Mouse (Mus musculus) megakaryocyte, embryonic 14.5 days (primary cell): ENCODE measurements around the gene Dgki. TPM values are rescaled to one million over a fixed set of nuclear protein-coding genes. Genes with fewer than 3 reads are reported as not detected.

ENCODE experiments used
- H3K27me3 ChIP-seq: replicated peaks from 2 replicates; pipeline ENCODE3; 2012; ENCODE audit warnings: inconsistent platforms
- H3K36me3 ChIP-seq: replicated peaks from 2 replicates; pipeline ENCODE3; 2012; ENCODE audit warnings: low read length, inconsistent platforms, mixed read lengths
- H3K4me1 ChIP-seq: 2 replicates; pipeline ENCODE4 v1.6.1; 2012; ENCODE audit warnings: inconsistent platforms
- H3K4me3 ChIP-seq: replicated peaks from 2 replicates; pipeline ENCODE3; 2012; ENCODE audit warnings: moderate library complexity, mild to moderate bottlenecking, inconsistent platforms
- H3K9me3 ChIP-seq: 2 replicates; pipeline ENCODE4 v1.6.1; 2012; ENCODE audit warnings: inconsistent platforms
- FLI1 ChIP-seq: IDR thresholded peaks from 2 replicates; pipeline ENCODE4 v1.6.1; 2012; ENCODE audit warnings: low read length, inconsistent platforms, mixed read lengths
- GATA1 ChIP-seq: IDR thresholded peaks from 3 replicates; pipeline ENCODE4 v1.6.1; 2012; ENCODE audit warnings: mixed read lengths, low read length, inconsistent platforms, borderline replicate concordance
- polyA plus RNA-seq: library from polyadenylated mRNA; stranded (reverse); fragments of >175 nt; gene quantifications from 2 replicates; pipeline ENCODE4 v1.2.3, GENCODE M21; 2012; ENCODE audit warnings: low replicate concordance; ENCODE audit not compliant: insufficient read depth

The Dgki gene
- polyA plus RNA-seq, 1 experiment = 0.02 TPM

DNA sequence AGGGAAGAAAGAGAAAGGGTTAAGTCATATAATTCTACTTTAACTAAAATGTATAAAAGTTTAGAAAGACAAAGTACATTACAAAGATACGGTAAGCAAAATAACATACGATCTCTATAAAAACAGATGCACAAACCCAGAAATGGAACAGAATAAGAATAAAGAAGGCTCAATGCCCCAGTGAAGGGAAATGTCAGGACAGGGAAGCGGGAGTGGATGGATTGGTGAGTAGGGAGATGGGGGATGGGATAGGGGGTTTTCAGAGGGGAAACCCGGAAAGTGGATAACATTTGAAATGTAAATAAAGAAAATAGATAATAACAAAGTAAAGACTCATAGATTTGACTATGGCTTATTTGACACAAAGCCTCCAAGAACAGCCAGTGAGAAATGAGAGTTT is 400.1 kb downstream of the Dgki start:
- H3K4me3 ChIP-seq = no peak overlapping the region
- H3K36me3 ChIP-seq = no peaks in the 10 kb centered on the region
- TF ChIP-seq FLI1 = no peak
- no peak for TF ChIP-seq GATA1
- no peaks in the 10 kb centered on the region for H3K4me1 ChIP-seq
- no peaks in the 10 kb centered on the region for H3K9me3 ChIP-seq
- no peaks in the 10 kb centered on the region for H3K27me3 ChIP-seq

DNA sequence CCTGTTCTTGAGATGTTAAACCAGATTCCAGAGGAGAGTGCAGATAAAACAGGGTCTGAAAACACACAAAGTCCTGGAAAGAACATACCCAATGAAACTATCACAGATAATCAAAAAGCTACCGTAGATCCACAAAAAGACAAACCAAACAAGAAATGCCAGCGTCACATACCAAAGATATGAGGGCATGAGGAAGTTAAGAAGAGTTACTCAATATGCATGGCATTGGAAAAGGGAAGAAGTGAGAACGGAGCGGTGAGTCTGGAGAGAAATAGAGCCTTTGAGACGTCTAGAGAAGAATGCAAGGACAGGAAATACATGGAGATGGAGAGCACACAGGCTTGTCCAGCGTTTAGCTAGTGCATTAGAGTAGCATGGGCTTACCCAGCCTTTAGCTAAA is 401.6 kb downstream of the Dgki start:
- TF ChIP-seq GATA1 (no peak), FLI1 (no peak)
- H3K4me3 ChIP-seq = no peak overlapping the region
- H3K36me3 ChIP-seq = no peaks in the 10 kb centered on the region
- no peaks in the 10 kb centered on the region for H3K4me1 ChIP-seq
- H3K27me3 ChIP-seq = no peaks in the 10 kb centered on the region
- no peaks in the 10 kb centered on the region for H3K9me3 ChIP-seq

DNA sequence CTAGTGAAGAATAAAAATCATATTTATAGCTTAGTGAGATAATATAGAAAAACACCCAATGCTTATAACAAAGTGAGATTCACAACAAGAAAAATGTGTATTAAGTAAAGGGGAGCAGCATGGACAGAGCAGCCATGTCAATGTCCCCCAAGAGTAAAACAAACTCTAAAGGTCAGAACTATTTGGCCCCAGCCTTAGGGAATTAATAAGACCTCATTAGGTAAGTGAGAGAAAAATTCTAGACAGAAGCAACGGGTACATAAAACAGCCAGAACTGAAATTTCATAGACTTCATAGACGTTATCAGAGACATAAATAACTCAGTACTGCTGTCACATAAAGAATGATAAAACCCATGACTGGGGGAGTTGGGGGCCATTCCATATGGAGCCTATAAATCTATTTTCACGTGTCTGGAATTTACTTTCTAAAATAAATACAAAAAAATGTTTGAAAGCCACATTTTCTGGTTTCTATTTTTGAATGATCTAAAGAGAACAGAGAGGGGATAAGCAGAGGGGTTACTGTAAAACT is 402.3 kb downstream of the Dgki start:
- TF ChIP-seq GATA1 = no peak
- no peak for TF ChIP-seq FLI1
- H3K4me3 ChIP-seq = no peak overlapping the region
- H3K4me1 ChIP-seq = no peaks in the 10 kb centered on the region
- no peaks in the 10 kb centered on the region for H3K27me3 ChIP-seq
- no peaks in the 10 kb centered on the region for H3K9me3 ChIP-seq
- H3K36me3 ChIP-seq = no peaks in the 10 kb centered on the region

DNA sequence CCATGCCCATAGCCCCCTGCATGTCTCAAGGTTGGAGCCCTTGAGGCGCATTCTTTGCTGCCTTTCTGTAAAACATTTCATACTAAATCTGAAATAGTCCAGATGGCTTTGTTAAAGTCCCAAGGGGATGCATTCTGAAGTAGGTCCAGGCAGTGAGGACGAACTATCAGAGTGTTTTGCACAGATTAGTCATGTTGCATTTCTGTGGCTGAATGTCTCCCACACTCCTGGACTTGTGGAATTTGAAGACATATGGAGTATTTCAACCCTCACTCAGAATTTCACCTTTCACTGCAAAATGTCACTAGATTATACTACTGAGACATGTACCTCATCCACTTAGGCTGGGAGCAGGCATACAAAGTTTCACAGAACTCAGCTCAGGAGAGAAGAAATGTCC is 403.3 kb downstream of the Dgki start:
- Histone ChIP-seq H3K9me3 (no peaks in the 10 kb centered on the region), H3K4me3 (no peak overlapping the region), H3K36me3 (no peaks in the 10 kb centered on the region), H3K27me3 (no peaks in the 10 kb centered on the region), H3K4me1 (no peaks in the 10 kb centered on the region)
- TF ChIP-seq GATA1 (no peak), FLI1 (no peak)

DNA sequence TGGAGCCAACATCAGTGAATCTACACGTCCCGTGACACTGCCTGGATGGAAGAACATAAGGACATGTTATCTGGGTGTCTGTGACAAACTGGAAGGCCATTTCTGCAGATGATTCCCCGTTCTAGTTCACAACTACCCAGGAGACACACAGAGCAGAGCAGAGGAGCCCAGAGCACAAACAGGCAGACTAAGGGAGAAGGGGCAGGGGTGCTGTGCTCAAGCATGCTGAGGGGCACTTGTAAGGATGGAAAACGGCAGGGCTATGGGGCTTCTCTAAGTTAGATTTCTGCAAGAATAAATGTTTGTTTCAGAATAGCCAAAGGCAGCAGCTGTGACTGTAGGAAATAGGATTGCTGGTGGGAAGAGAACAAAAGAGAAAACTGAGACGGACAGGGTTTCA is 408.2 kb downstream of the Dgki start:
- no peaks in the 10 kb centered on the region for H3K36me3 ChIP-seq
- no peaks in the 10 kb centered on the region for H3K27me3 ChIP-seq
- TF ChIP-seq FLI1 (no peak), GATA1 (no peak)

DNA sequence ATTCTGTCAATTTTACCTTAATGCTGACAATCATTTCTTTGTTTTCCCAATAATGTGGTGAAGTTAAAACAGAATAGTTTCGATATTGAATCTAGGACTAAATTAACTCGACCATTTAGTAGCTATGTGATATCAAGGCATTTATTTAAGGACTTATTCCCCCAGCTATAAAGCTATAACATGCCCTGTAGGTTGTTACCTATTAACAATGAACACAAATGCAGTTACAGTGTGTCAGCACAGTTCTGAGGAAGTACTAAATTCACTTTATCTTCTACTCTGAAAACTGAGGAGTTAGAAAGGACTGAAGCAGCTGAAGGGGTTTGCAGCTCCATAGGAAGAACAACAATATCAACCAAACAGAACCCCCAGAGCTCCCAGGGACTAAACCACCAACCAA is 409.2 kb downstream of the Dgki start:
- H3K27me3 ChIP-seq = no peaks in the 10 kb centered on the region
- H3K4me3 ChIP-seq = no peak overlapping the region
- no peaks in the 10 kb centered on the region for H3K4me1 ChIP-seq
- H3K9me3 ChIP-seq = no peaks in the 10 kb centered on the region
- TF ChIP-seq FLI1 (no peak), GATA1 (no peak)
- H3K36me3 ChIP-seq = no peaks in the 10 kb centered on the region

More for the DNA sequence above, 408.2 kb downstream of the Dgki start:
- no peaks in the 10 kb centered on the region for H3K4me1 ChIP-seq
- H3K4me3 ChIP-seq = no peak overlapping the region
- no peaks in the 10 kb centered on the region for H3K9me3 ChIP-seq

DNA sequence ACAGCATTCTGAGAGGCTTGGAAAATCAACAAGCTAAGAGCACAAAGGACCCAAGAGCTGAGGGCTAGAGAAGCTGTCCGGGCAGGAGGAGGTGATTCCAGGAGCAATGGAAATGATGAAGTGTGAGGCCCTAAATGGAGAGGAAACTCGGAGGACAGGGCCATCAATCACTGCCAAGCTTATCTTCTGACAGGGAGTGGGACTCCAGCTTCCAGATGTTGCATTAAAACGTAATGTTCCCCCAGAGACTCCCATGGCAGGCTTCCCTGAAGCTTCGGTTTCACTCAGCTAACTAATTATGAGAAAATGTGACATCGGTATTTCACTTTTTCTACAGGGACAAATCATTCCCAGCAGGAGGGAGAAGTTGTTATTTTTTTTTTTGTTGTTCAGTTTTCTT is 409.7 kb downstream of the Dgki start:
- Histone ChIP-seq H3K4me3 (no peak overlapping the region), H3K4me1 (no peaks in the 10 kb centered on the region), H3K9me3 (no peaks in the 10 kb centered on the region), H3K36me3 (no peaks in the 10 kb centered on the region), H3K27me3 (no peaks in the 10 kb centered on the region)
- no peak for TF ChIP-seq FLI1
- TF ChIP-seq GATA1 = no peak

DNA sequence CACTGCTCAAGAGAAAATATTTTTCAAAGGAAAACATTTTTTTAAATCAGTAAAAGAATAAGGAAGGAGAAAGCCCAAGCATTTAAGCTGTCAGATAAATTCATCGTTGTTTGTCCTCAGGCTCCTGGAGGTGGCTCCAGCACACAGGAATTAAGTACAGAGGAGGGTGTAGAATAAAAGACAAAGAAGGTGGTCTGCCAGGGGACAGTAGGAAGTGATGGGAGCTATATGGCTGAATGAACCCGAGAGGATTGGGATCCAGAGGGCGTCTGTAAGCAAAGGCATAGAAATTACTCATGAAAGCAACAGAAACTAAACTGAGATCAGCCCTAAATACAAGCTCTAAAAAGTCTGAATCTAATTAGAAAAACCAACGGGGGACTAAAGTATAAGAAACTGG is 418.7 kb downstream of the Dgki start:
- H3K27me3 ChIP-seq = no peaks in the 10 kb centered on the region
- H3K4me3 ChIP-seq = no peak overlapping the region
- TF ChIP-seq GATA1 = no peak
- TF ChIP-seq FLI1 = no peak
- H3K36me3 ChIP-seq = no peaks in the 10 kb centered on the region
- no peaks in the 10 kb centered on the region for H3K4me1 ChIP-seq
- H3K9me3 ChIP-seq = no peaks in the 10 kb centered on the region

DNA sequence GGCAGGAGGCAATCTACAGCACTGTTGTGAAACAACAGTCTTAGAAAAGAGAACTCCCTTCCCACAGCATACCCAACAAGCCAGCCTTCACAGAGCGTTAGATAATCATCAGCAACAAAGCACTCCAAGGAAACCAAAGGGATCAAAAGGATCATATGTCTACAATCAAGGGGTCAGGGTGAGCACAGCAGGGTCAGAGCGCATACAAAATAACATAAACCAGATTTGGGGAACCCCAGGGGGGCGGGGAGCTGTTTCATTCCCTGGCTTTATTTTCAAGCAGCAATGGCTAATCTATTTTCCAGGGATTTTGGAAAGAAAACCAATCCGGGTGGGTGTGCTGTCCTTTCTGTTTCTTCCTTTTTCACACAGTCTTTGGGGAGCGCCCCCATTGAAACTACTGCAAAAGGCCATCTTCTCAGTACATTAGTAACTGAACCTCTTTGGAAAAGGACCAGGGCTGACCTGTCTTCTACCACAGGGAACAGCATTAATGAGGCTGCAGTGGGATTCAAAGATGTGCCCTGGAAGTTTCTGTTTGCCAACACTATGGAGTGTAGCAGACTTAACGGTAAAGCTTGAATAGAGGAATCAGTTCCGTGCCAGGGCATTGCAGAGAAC is 419.2 kb downstream of the Dgki start:
- no peaks in the 10 kb centered on the region for H3K36me3 ChIP-seq
- TF ChIP-seq GATA1 (no peak), FLI1 (no peak)
- H3K27me3 ChIP-seq = no peaks in the 10 kb centered on the region
- no peak overlapping the region for H3K4me3 ChIP-seq
- H3K9me3 ChIP-seq = no peaks in the 10 kb centered on the region
- no peaks in the 10 kb centered on the region for H3K4me1 ChIP-seq

DNA sequence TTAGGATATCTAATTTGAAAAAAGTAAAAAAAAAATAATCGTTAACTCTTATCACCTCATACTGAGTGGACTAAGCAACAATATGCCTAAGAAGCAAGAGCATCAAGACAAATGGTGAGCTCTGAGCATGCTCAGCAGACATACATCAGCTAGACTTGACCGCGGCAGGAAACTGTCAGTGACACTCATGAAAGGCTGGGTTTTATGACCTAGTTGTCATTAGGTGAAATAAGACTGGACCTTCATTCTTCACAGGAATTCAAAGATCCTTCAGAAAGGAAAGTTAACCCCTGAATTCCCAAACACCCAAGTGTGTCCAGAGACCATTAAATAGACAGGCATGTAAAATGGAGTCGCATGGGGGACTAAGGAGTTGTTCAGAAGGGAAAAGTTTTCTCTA is 422.6 kb downstream of the Dgki start:
- H3K36me3 ChIP-seq = no peaks in the 10 kb centered on the region
- no peaks in the 10 kb centered on the region for H3K4me1 ChIP-seq
- no peaks in the 10 kb centered on the region for H3K27me3 ChIP-seq
- no peaks in the 10 kb centered on the region for H3K9me3 ChIP-seq
- no peak overlapping the region for H3K4me3 ChIP-seq
- TF ChIP-seq FLI1 (no peak), GATA1 (no peak)

DNA sequence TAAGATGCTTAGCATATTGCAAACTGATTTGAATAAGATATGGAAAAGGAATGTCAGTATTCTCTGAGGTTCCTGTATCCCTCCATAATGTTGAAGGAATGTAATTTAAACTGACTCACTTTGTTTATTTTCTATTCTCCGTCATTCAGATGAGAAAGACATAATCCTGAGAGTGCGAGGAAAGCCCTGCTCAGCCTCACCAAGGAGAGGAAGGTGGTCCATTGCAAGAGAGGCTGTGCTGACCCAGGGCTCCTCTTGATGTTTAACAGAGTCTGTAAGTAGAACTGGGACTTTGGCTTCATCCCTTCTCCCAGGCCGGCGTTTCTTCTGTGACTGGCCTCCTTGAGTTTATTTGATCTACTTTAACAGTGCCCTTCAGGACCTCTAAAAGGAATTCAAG is 423.6 kb downstream of the Dgki start:
- no peaks in the 10 kb centered on the region for H3K4me1 ChIP-seq
- no peaks in the 10 kb centered on the region for H3K27me3 ChIP-seq
- H3K4me3 ChIP-seq = no peak overlapping the region
- TF ChIP-seq FLI1 (no peak), GATA1 (no peak)
- H3K36me3 ChIP-seq = no peaks in the 10 kb centered on the region
- H3K9me3 ChIP-seq = no peaks in the 10 kb centered on the region
